Mouse (Mus musculus): Measurements from ENCODE around the gene Erbb2. TPM values are rescaled to one million over a fixed set of nuclear protein-coding genes. Genes with fewer than 3 reads are reported as not detected.

The Erbb2 gene
- polyA plus RNA-seq, 1 experiment: 4.0 TPM

DNA sequence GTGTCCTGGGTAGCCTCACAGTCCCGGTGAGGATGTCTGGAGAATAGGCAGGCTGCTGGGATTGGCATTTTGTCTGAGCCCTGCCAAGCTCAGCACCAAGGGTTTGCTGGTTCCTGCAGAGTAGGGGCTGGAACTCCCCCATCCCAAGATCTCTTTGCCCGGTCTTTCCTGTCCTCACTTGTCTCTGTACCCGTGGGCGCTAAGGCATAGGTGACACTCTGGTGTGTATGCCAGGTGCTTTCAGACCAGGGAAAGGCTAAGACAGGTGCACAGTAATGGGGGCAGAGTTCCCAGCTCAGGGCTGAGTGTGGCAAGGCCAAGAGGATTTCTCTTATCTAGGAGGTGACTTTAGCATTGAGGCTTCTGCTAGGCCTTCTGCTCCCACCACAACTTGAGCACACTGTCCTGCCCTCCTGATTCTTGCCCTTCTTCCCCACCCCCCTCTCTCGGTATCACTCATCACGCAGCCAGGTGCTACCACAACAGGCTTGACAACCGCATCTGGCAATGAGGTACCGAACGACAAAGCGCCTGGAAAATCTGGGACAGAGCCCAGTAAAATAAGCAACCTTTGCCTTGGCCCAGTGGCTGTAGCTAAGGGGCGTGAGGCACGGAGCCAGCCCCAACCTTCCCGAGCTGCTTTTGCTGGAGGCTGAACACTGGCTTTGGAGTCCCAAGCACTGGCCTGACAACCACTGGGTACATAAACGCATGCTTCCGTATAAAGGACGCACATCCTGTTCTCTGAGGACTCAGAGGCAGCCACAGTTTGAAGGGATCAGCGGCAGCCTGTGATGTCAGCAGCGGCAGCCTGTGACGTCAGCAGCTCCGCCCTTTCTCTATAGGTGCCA, 37.9 kb downstream of the Erbb2 start:
- Histone ChIP-seq H3K4me1 (ENCODE audit: control insufficient read depth, insufficient read depth, insufficient read length) (peaks cover 21% of the 10 kb centered on the region; the same call in 1 of the 2 replicates), H3K27me3 (ENCODE audit: control insufficient read depth, insufficient read depth, low read length) (no peaks in the 10 kb centered on the region), H3K36me3 (ENCODE audit: control insufficient read depth, insufficient read depth, low read length) (no peaks in the 10 kb centered on the region), H3K4me3 (ENCODE audit: extremely low read depth, insufficient read depth, insufficient read length) (no peak overlapping the region), H3K27ac (ENCODE audit: insufficient read depth, low read length) (no peak overlapping the region)
- no peak for TF ChIP-seq CTCF (IDR thresholded peaks at IDR 0.05; ENCODE audit: extremely low read depth, insufficient read depth, insufficient read length, insufficient replicate concordance)
- no peak for TF ChIP-seq POLR2A (IDR thresholded peaks at IDR 0.05; ENCODE audit: low read depth, low read length)
- no peak for DNase-seq (ENCODE audit: low read depth in 1 of 2, low spot score in 2 of 2)
- WGBS: 85% methylated on average over 20 of the region's 20 CpGs

- no peak for TF ChIP-seq POLR2A (IDR thresholded peaks at IDR 0.05; ENCODE audit: low read depth, low read length)
- TF ChIP-seq CTCF (IDR thresholded peaks at IDR 0.05; ENCODE audit: extremely low read depth, insufficient read depth, insufficient read length, insufficient replicate concordance): no peak
- H3K27me3 ChIP-seq (ENCODE audit: control insufficient read depth, insufficient read depth, low read length): no peaks in the 10 kb centered on the region
- no peak overlapping the region for H3K4me3 ChIP-seq (ENCODE audit: extremely low read depth, insufficient read depth, insufficient read length)
- DNase-seq (ENCODE audit: low read depth in 1 of 2, low spot score in 2 of 2): no peak
- H3K36me3 ChIP-seq (ENCODE audit: control insufficient read depth, insufficient read depth, low read length): no peaks in the 10 kb centered on the region
- peaks cover 24% of the 10 kb centered on the region for H3K4me1 ChIP-seq (ENCODE audit: control insufficient read depth, insufficient read depth, insufficient read length)
- H3K27ac ChIP-seq (ENCODE audit: insufficient read depth, low read length): no peak overlapping the region
- 82% methylated on average over 4 of the region's 4 CpGs for WGBS
These were observed 43.2 kb downstream of the Erbb2 start for GRCm38 (mm10) chr11:98455484-98455883.

DNA sequence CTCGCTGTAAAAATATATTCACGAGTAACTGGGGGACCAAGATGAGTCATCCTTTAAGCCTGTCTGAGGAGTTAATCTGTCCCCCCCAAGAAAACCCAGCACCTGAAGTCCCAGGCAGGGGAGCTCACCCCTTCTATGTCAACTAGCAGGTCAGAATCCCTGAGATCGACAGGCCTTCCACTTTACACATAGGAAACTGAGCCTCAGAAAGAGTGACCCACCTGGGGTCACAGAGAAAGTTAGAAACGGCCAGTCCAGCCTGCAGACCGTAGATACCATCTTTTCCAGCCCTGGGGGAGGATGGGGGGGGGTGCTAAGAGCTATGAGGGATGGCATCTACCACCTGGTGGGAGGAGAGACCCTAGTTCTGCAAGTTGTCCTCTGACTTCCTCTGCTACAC, 44.3 kb downstream of the Erbb2 start:
- Histone ChIP-seq H3K4me1 (ENCODE audit: control insufficient read depth, insufficient read depth, insufficient read length) (peaks cover 31% of the 10 kb centered on the region), H3K27me3 (ENCODE audit: control insufficient read depth, insufficient read depth, low read length) (no peaks in the 10 kb centered on the region), H3K27ac (ENCODE audit: insufficient read depth, low read length) (no peak overlapping the region), H3K4me3 (ENCODE audit: extremely low read depth, insufficient read depth, insufficient read length) (no peak overlapping the region), H3K36me3 (ENCODE audit: control insufficient read depth, insufficient read depth, low read length) (no peaks in the 10 kb centered on the region)
- 71% methylated on average over 5 of the region's 5 CpGs for WGBS
- TF ChIP-seq CTCF (IDR thresholded peaks at IDR 0.05; ENCODE audit: extremely low read depth, insufficient read depth, insufficient read length, insufficient replicate concordance) (no peak), POLR2A (IDR thresholded peaks at IDR 0.05; ENCODE audit: low read depth, low read length) (no peak)
- no peak for DNase-seq (ENCODE audit: low read depth in 1 of 2, low spot score in 2 of 2)

GRCm38 (mm10) chr11:98456945-98457344, 44.7 kb downstream of the Erbb2 start:
- H3K4me3 ChIP-seq (ENCODE audit: extremely low read depth, insufficient read depth, insufficient read length): peak overlapping the region; percentile 73; the same call in 1 of the 2 replicates
- peak overlapping the region; percentile 91 for H3K27ac ChIP-seq (ENCODE audit: insufficient read depth, low read length)
- H3K27me3 ChIP-seq (ENCODE audit: control insufficient read depth, insufficient read depth, low read length): no peaks in the 10 kb centered on the region
- WGBS: 20% methylated on average over 9 of the region's 9 CpGs
- peaks cover 35% of the 10 kb centered on the region for H3K4me1 ChIP-seq (ENCODE audit: control insufficient read depth, insufficient read depth, insufficient read length)
- H3K36me3 ChIP-seq (ENCODE audit: control insufficient read depth, insufficient read depth, low read length): no peaks in the 10 kb centered on the region
- no peak for DNase-seq (ENCODE audit: low read depth in 1 of 2, low spot score in 2 of 2)
- TF ChIP-seq CTCF (IDR thresholded peaks at IDR 0.05; ENCODE audit: extremely low read depth, insufficient read depth, insufficient read length, insufficient replicate concordance) (no peak), POLR2A (IDR thresholded peaks at IDR 0.05; ENCODE audit: low read depth, low read length) (no peak)

GRCm38 (mm10) chr11:98457367-98458120, 45.3 kb downstream of the Erbb2 start:
- peak; percentile 91 to 96 for DNase-seq (ENCODE audit: low read depth in 1 of 2, low spot score in 2 of 2)
- whole genome bisulfite sequencing: 2% methylated on average over 44 of the region's 64 CpGs
- H3K27me3 ChIP-seq (ENCODE audit: control insufficient read depth, insufficient read depth, low read length): no peaks in the 10 kb centered on the region

GRCm38 (mm10) chr11:98458121-98458990, 46.1 kb downstream of the Erbb2 start:
- H3K27ac ChIP-seq (ENCODE audit: insufficient read depth, low read length): peak overlapping the region; percentile 100
- no peak for DNase-seq (ENCODE audit: low read depth in 1 of 2, low spot score in 2 of 2)
- no peaks in the 10 kb centered on the region for H3K27me3 ChIP-seq (ENCODE audit: control insufficient read depth, insufficient read depth, low read length)
- peak overlapping the region; percentile 58 for H3K4me3 ChIP-seq (ENCODE audit: extremely low read depth, insufficient read depth, insufficient read length)
- peaks cover 44% of the 10 kb centered on the region for H3K4me1 ChIP-seq (ENCODE audit: control insufficient read depth, insufficient read depth, insufficient read length)
- H3K36me3 ChIP-seq (ENCODE audit: control insufficient read depth, insufficient read depth, low read length): no peaks in the 10 kb centered on the region
- 3% methylated on average over 19 of the region's 30 CpGs for WGBS
- TF ChIP-seq POLR2A (IDR thresholded peaks at IDR 0.05; ENCODE audit: low read depth, low read length): peak; percentile 25; the same call in 1 of the 2 replicates
- TF ChIP-seq CTCF (IDR thresholded peaks at IDR 0.05; ENCODE audit: extremely low read depth, insufficient read depth, insufficient read length, insufficient replicate concordance): no peak

More at GRCm38 (mm10) chr11:98457367-98458120, 45.3 kb downstream of the Erbb2 start:
- Histone ChIP-seq H3K4me1 (ENCODE audit: control insufficient read depth, insufficient read depth, insufficient read length) (peaks cover 39% of the 10 kb centered on the region), H3K4me3 (ENCODE audit: extremely low read depth, insufficient read depth, insufficient read length) (peak overlapping the region; percentile 73), H3K27ac (ENCODE audit: insufficient read depth, low read length) (peak overlapping the region; percentile 100), H3K36me3 (ENCODE audit: control insufficient read depth, insufficient read depth, low read length) (no peaks in the 10 kb centered on the region)
- TF ChIP-seq POLR2A (IDR thresholded peaks at IDR 0.05; ENCODE audit: low read depth, low read length) (peak; percentile 29; the same call in 1 of the 2 replicates), CTCF (IDR thresholded peaks at IDR 0.05; ENCODE audit: extremely low read depth, insufficient read depth, insufficient read length, insufficient replicate concordance) (peak; percentile 62)

All from spleen, adult 2 months (tissue).